Mouse (Mus musculus) ovary, postnatal 10 days (tissue): Measurements from ENCODE around the gene Lelp1.

ENCODE experiments used
- DNase-seq: peaks from one replicate; pipeline ENCODE4 v3.0.0; 2022; ENCODE audit warnings: low spot score

Gene Lelp1

DNA sequence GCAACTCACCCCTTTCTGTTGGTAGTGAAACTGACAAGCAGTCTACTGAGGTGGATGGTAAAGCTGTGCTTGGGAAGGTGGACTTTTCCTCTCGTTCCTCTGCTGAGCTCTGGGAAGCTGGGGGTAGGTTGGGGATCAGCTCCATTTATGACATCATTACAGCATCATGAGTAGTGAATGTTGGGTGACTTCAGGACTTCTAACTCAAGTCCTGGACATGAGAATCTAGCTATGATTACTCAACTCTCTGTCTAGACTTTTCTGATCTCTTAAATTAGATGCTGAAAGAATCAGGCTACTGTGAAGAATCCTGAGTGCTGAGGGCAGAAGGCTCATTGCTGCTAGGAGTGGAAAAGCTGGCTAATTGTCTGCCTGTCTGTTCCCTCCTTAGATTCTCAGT is at the start of gene Lelp1:
TSS of gene Lelp1 (minus strand) at position 101 of the 400 bp plus-strand sequence.
- DNase-seq = no peak

DNA sequence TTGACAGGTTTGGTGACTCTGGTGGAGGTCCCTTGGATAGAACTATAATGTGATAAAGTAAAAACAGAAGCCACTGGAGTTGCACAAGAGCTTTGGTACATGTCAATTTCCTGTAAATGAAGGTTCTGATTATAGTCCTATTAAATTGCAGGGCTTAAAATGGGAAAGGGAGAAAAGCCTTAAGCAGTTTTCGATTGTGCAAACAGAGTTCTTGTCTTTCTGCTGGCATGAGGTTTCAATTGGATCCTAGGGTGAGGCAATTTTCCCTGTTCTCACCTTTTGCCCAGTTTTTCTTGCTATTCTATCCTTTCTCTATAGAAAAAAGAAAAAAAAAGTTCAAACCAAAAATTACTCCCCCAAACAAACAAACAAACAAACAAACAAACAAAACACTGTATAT is 34.3 kb upstream of the Lelp1 start:
- DNase-seq = no peak

DNA sequence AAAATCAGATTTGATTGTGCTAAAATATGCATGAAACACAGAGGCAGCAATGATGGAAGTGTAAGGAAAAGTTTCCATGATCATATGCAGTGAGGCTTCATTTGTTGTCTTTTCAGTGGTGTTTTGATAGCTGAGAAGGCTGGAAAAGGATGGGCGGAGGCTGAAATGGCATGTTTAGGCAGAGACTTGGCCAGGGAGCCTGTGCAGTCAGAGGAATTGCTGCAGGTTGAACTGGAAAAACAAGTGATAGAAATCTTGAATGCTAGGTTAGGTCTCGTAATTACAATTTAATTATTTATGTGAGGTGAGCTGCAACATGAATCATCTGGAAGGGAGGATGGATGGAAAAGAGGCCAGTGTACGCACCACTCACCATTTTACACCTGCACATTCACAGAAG is 27.3 kb upstream of the Lelp1 start:
- no peak for DNase-seq

DNA sequence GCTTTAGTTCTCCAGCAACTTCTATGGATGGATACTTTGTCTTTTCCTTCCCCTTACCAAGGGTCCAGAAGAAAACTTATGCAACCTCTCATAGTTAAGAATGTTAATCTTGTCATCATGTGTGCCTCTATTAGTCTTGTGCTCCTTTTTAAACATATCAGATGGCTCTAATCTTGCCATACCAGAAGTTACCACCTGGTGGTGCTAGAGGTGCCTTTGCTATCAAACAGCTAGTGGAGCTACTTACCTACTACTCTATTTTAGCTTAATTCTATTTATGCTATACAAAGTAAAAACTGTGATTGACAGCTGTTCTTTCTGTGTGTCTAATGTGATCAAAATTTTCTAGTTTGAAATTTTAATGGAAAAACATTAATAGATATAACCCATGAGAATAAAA is 10.8 kb upstream of the Lelp1 start:
- DNase-seq = no peak

- no peak for DNase-seq
Measured at GRCm38 (mm10) chr3:92150631-92151277, 8.2 kb upstream of the Lelp1 start.

DNA sequence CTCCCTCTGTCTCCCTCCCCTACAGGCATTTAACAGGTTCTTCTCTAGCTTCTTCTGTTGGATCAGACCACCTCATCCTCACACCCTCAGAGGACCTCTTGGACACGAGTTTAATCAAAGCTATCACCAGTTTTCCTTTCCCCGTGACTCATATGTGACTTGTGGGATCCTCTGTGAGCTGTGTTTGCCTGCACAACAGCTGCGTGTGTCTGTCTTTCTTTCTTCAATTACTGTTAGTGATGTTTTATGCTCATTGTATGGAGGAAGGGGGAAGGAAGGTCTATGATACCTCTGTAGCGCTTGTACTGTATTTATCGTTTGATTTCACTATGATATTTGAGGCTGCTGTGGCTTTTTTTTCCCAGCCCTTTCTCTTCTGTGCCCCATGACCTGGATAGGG is 5.4 kb upstream of the Lelp1 start:
- DNase-seq = no peak

- no peak for DNase-seq
Measured at GRCm38 (mm10) chr3:92147420-92147819, 4.9 kb upstream of the Lelp1 start.

- DNase-seq = no peak
Measured at GRCm38 (mm10) chr3:92123847-92124246, 18.7 kb downstream of the Lelp1 start, which contains the start of gene Prr9. Prr9 (minus strand) TSS chr3:92123947.

DNA sequence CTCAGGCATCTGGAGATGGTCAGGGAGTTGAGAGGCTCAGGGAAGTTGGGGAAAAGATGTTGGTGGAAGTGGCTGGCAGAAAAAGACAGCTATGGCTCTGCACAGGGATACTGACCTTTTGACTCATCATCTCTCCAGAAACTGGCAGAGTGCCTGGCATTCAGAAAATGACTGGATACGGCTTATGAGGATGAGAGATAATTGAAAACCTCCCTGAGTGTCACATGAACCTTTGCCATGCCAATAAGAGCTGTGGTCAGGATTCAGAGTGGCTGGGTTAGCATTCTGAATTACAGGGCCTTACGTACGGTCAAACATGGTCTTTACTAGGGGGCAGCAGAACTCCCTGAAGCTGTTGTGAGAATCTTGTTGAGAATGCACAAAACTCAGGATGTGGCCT is 21.6 kb downstream of the Lelp1 start:
- no peak for DNase-seq

- no peak for DNase-seq
Measured at GRCm38 (mm10) chr3:92117930-92118329, 24.6 kb downstream of the Lelp1 start.

DNA sequence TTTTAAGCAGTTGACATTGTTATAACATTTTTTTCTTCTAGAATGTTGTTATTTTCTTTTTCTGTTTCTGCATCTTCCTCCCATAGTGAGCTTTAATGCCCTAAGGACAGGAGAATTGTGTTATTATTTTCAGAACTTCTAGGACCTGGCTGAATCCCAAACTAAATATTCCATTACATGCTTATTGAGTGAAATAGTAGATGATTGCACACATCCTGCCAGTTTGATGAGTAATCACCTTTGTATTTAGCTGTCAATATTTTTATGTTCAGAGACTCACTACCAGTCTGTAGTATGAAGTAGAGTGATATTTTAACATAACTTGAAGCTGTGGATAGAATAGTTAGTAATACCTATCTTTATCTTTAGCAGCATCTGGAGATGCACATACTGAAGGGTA is 31.0 kb downstream of the Lelp1 start:
- no peak for DNase-seq

- no peak for DNase-seq
Measured at GRCm38 (mm10) chr3:92110790-92111189, 31.8 kb downstream of the Lelp1 start.

DNA sequence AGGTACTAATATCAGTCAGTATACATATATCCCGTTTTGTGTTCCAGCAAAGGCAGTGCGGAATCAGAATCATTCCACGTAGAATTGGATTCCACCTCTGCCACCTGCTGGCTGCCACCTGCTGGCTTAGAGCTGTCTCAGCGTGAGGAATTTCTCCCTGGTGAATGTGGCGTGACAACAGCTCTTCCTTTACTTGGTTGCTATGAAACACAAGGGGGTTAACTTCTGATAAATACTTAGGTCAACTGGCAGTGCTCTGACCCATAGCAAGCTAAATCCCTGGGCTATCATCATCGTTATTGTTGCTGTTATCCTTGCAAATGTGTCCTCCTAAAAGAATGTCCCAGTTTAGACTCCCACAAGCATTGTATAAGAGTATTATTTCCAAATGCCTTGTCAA is 36.0 kb downstream of the Lelp1 start:
- DNase-seq = no peak
